Mouse (Mus musculus) brain, adult 2 months (tissue): ENCODE data around the gene Aig1.
A peak's percentile ranks its signal among the peaks of the same experiment; 100 is the strongest.

Experiments used
- DNase-seq: peaks from one replicate; pipeline ENCODE4 v3.0.0; 2011; ENCODE audit warnings: low read depth, low spot score

Gene Aig1

GRCm38 (mm10) chr10:13849205-13849604, 19.6 kb downstream of the Aig1 start:
- DNase-seq = no peak

GRCm38 (mm10) chr10:13844864-13845263, 23.9 kb downstream of the Aig1 start:
- DNase-seq = peak; percentile 86

GRCm38 (mm10) chr10:13843746-13844145, 25.0 kb downstream of the Aig1 start:
- DNase-seq = no peak

- peak; percentile 92 for DNase-seq
Observed at GRCm38 (mm10) chr10:13842855-13843254, 25.9 kb downstream of the Aig1 start.

GRCm38 (mm10) chr10:13838511-13839126, 30.2 kb downstream of the Aig1 start:
- DNase-seq = no peak

GRCm38 (mm10) chr10:13837709-13838456, 30.9 kb downstream of the Aig1 start:
- peak; percentile 38 for DNase-seq

GRCm38 (mm10) chr10:13836956-13837355, 31.8 kb downstream of the Aig1 start:
- peak; percentile 74 for DNase-seq

GRCm38 (mm10) chr10:13835737-13836475, 32.9 kb downstream of the Aig1 start:
- DNase-seq = peak; percentile 98

- DNase-seq = peak; percentile 66
Observed at GRCm38 (mm10) chr10:13834056-13834455, 34.7 kb downstream of the Aig1 start.

- DNase-seq = no peak
Observed at GRCm38 (mm10) chr10:13833066-13833566, 35.7 kb downstream of the Aig1 start.

GRCm38 (mm10) chr10:13832546-13833033, 36.2 kb downstream of the Aig1 start:
- DNase-seq = peak; percentile 81

GRCm38 (mm10) chr10:13827150-13827549, 41.6 kb downstream of the Aig1 start:
- no peak for DNase-seq

- DNase-seq = peak; percentile 50
Observed at GRCm38 (mm10) chr10:13813591-13813990, 55.2 kb downstream of the Aig1 start.

GRCm38 (mm10) chr10:13808291-13808690, 60.5 kb downstream of the Aig1 start:
- DNase-seq = peak; percentile 96

GRCm38 (mm10) chr10:13806806-13807205, 62.0 kb downstream of the Aig1 start:
- DNase-seq = peak; percentile 93

GRCm38 (mm10) chr10:13801296-13801695, 67.5 kb downstream of the Aig1 start:
- peak; percentile 89 for DNase-seq

GRCm38 (mm10) chr10:13793458-13793857, 75.3 kb downstream of the Aig1 start:
- no peak for DNase-seq

- DNase-seq = peak; percentile 29
Observed at GRCm38 (mm10) chr10:13792788-13793187, 76.0 kb downstream of the Aig1 start.

- DNase-seq = no peak
Observed at GRCm38 (mm10) chr10:13789604-13790003, 79.2 kb downstream of the Aig1 start.

- DNase-seq = no peak
Observed at GRCm38 (mm10) chr10:13788057-13788456, 80.7 kb downstream of the Aig1 start.

GRCm38 (mm10) chr10:13782774-13783173, 86.0 kb downstream of the Aig1 start:
- DNase-seq = peak; percentile 85

GRCm38 (mm10) chr10:13782235-13782757, 86.5 kb downstream of the Aig1 start:
- DNase-seq = peak; percentile 57
